Mouse (Mus musculus) spleen, postnatal 36 days (tissue): ENCODE measurements around the gene Ydjc.
"Not testable (repeated sequence)": the region's sequence is repeated elsewhere in the genome, so short reads cannot be mapped to it uniquely, and the experiment has no call there.

Experiments
- DNase-seq, 2 experiments: peaks; one replicate each; pipeline ENCODE4 v3.0.0; 2022; ENCODE audit warnings: low spot score in 2 of 2, mixed read lengths in 1 of 2

Gene Ydjc

GRCm38 (mm10) chr16:17151874-17152273 lies 7.5 kb downstream of the Ydjc start:
- DNase-seq: no peak

GRCm38 (mm10) chr16:17154346-17154745 lies 9.9 kb downstream of the Ydjc start:
- DNase-seq: no peak

DNA sequence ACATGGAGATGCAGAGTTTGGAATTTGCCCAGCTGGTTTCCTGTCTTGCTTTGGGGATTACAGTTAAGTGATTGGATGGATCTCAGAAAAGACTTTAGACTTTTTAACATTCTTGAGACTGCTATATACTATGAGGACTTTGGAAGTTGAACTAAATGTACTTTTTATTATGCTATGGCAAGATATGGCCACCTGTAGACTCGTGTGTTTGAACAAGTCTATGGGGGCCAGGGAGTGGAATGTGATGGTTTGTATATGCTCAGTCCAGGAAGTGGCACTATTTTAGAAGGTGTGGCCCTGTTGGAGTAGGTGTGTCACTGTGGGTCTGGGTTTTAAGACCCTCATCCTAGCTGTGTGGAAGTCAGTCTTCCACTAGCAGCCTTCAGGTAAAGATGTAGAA lies 21.1 kb downstream of the Ydjc start:
- not testable (repeated sequence) for DNase-seq

DNA sequence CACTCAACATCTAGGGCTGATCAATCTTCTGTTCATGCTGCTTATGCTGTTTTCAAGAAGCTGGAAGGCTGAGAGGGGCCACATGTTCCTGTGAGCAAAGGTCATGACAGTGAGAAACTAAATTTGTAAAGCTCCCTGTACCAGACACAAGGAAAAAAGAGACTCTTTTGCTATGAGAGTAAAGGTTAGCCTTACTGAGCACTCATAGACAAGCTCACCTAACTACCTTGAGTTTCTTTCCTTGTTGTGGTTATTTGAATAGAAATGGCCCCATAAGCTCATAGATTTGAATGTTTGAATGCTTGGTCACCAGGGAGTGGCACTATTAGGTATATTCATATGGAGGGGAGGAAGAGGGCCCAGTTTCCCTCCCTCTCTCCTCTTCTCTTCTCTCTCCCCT lies 22.8 kb downstream of the Ydjc start:
- no peak for DNase-seq

DNA sequence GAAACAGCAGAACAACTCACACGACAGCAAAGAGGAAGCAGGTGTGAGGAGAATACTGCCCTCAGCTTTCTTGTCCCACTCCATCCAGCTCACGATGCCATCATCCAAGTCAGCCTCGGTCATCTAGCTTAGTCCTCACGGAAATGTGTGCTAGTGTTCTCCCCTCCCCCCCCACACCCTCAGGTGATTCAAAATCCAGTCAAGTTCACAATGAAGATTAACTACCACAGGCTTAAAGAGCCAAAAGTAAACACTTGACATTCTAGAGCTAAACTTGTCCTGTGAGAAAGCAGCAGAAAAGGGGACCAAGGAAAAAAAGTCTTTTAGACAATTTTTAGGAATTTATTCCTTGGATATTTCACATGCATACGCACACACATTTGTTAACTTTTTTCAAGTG lies 23.6 kb downstream of the Ydjc start:
- no peak for DNase-seq

DNA sequence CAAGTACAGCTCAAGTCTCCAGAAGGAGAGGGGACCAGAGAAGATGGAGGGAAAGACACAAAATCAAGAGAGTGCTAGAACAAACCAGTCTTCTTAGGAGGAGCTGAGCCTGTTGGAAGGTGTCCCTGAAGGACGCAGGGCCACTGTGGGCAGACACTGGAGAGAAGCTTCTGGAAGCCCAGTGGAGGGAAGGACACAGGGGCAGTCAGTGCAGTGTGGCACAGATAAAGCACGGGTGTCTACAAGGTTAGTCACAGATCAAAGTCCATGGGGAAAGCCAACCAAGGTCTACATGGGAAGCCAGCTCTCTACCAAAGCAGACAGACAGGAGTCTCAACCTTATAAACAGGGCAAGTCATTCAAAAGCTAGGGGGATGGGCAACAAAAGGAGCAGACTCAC lies 31.3 kb downstream of the Ydjc start:
- DNase-seq: no peak

DNA sequence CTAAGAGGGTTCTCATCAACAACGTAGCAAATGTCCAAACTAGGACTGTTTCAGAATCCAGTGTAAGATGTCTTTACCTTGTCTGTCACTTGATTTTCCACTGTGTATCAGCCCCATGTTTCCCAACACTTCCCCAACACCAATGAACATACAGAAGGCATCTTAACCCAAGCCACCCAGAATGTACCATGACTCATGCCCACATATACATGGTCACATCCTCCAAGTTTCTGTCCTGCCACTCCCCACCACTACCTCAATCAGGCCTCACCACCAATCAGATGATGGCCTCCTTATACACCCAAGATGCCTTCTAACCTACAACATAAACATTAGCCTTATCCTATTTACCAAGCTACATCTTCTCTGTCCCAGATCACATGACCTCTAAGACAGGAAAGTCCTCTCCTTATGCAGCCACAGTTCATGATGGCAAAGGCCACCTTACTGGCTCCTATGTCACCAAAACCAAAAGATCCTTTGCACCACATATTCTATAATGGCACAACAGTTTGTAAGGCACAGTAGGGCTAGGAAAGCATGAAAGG lies 33.3 kb downstream of the Ydjc start:
- no peak for DNase-seq

DNA sequence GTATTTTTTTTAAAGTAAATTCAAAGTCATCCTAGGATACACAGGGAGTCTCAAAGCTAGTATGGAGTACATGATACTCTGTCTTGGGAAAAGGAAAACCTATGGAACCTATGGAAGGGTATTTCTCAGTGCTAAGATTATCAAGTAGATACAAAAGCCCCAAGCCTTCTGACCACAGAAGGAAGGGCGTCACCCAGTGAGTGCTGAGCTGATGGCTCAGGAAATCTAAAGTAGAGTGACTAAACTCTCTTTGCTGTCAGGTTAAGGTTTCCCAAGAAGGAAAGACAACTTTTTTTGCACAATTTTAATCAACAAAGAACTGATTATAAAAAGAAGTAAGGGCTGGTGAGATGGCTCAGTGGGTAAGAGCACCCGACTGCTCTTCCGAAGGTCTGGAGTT lies 35.3 kb downstream of the Ydjc start:
- DNase-seq: no peak

DNA sequence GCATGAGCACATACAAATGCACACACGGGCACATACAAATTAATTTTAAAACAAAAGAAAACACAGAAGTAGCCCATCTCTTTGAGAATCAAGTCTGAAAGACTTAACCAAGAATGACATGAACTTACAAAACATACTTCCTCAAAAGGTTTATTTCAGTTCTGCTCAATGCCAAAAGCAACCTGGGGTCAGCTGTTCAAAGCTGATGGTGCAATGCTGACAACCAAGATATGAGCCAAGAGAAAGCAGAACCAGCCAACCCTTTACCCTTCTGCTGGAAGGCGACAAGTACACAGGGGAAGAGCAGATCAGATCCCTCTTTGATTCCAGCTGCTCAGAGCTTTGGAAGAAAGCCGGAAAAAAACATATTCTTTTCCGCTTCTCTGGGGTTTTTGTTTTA lies 37.0 kb downstream of the Ydjc start:
- DNase-seq: peak; percentile 64 to 70

DNA sequence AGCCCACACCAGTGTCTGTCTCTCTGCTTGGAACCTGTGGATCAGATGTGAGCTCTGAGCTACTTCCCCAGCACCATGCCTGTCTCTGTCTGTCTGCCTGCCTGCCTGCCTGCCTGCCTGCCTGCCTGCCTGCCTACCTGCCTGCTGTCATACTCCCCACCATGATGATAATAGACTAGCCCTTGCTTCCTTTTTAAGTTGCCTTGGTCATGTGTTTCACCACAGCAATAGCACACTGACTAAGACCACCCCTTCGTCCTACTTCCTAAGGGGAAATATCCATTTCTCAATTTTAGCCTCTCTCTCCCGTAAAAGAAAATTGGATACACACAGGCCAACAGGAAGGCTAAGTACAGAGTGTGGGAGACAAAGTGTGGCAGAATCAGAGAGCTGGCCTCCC lies 37.7 kb downstream of the Ydjc start:
- DNase-seq: no peak

- DNase-seq: no peak
Observed at GRCm38 (mm10) chr16:17183003-17183402, 38.6 kb downstream of the Ydjc start.

- no peak for DNase-seq
Observed at GRCm38 (mm10) chr16:17185475-17185874, 41.1 kb downstream of the Ydjc start.

DNA sequence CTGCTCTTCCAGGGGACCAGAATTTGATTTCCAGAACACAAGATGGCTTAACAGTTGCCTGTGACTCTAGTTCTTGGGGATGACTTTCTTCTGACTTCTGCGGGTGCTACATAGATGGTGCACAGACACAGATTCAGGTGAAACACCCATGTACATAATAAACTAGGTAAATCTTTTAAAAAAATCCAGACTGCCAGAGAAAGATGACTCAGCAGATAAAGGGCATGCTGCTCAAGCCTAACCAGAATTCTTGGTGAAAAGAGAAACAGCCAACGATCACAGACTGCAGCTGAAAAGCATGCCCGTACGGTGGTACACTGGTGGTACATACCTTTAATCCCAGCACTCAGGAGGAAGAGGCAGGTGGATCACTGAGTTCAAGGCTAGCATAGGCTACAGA lies 49.4 kb downstream of the Ydjc start:
- DNase-seq: no peak

DNA sequence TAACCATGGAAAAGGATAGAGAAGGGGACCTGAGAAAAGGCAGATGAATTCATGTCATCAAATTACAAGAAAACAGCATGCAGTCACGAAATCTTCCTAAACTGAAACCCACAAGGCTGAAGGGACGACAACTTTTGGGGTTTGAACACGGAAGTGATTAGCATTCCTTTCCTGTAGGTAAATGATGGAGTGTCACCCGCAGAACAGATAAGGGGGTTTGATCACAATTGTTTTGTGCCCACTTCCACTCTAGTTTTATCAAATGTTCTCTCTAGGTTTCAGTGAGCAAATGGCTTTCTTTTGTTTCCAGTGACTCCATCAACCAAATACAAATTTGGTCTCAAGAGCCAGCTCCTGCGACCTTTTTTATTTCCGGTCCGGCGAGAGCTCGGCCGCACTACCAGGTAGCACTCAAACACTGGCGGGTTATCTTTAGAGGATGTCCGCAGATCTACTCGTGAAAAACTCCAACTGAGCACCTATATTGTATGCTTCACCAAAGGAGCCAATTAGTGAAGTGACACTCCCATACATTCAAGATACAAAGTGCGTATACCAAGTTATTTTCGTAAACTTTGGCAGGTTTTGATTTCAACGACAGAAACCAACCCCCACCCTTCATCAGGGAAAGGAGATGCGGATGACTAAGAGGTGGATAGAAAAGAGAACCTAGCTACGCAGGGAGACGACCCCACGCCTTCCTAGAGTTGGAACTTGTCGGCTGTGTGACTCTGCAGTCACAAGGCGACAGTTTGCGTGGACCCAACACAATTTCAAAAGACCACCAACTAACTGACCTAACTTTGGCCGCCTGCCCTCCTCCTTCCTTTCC lies 55.9 kb downstream of the Ydjc start:
- DNase-seq: no peak

- DNase-seq: peak; percentile 82 to 85
Observed at GRCm38 (mm10) chr16:17200953-17201707, 56.7 kb downstream of the Ydjc start.

GRCm38 (mm10) chr16:17201977-17202376 lies 57.6 kb downstream of the Ydjc start:
- DNase-seq: no peak

GRCm38 (mm10) chr16:17202549-17202948 lies 58.1 kb downstream of the Ydjc start, which contains the start of gene Ube2l3:
TSS of gene Ube2l3 (minus strand) at chr16:17202649.
- DNase-seq: no peak

DNA sequence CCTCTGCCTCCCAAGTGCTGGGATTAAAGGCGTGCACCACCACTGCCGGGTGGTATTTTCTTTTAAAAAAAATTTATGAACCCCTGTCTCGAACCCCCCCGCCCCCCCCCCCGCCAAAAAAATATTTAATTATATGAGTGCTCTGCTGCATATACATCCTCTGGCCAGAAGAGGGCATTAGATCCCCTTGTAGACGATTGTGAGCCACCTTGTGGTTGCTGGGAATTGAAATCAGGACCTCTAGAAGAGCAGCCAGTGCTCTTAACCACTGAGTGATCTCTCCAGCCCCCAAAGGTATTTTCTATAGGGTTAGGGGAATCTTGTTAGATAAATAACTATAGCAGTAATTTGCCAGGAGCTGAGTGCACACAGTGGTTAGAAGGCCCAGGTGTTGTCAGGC lies 60.6 kb downstream of the Ydjc start:
- DNase-seq: peak; percentile 43 to 57

- peak; percentile 65 to 69 for DNase-seq
Observed at GRCm38 (mm10) chr16:17208389-17209361, 64.3 kb downstream of the Ydjc start, which contains the start of gene Rimbp3. TSS of gene Rimbp3 (plus strand) at chr16:17208603.

- peak in 1 of 2 experiments; percentile 10 for DNase-seq
Observed at GRCm38 (mm10) chr16:17209404-17209960, 65.1 kb downstream of the Ydjc start.
